Mouse (Mus musculus): Measurements from ENCODE around the gene Mmp14. TPM values are rescaled to one million over a fixed set of nuclear protein-coding genes. Genes with fewer than 3 reads are reported as not detected.

Mmp14 gene
- total RNA-seq, 4 experiments from 2014 or later: 2.8 to 6.3 (median 3.7) TPM

- no peak for DNase-seq (ENCODE audit: low spot score in 2 of 2)
Measured at GRCm38 (mm10) chr14:54413877-54414700, 17.3 kb upstream of the Mmp14 start.

GRCm38 (mm10) chr14:54415241-54416020 is 16.0 kb upstream of the Mmp14 start:
- DNase-seq (ENCODE audit: low spot score in 2 of 2): no peak

GRCm38 (mm10) chr14:54416229-54416775 is 15.1 kb upstream of the Mmp14 start:
- no peak for DNase-seq (ENCODE audit: low spot score in 2 of 2)

GRCm38 (mm10) chr14:54416830-54417229 is 14.6 kb upstream of the Mmp14 start:
- DNase-seq (ENCODE audit: low spot score in 2 of 2): no peak

- no peak for DNase-seq (ENCODE audit: low spot score in 2 of 2)
Measured at GRCm38 (mm10) chr14:54417623-54418081, 13.8 kb upstream of the Mmp14 start, which contains the start of gene Slc7a7. Slc7a7 (minus strand) TSS chr14:54417780.

- no peak for DNase-seq (ENCODE audit: low spot score in 2 of 2)
Measured at GRCm38 (mm10) chr14:54421014-54421413, 10.4 kb upstream of the Mmp14 start.

- DNase-seq (ENCODE audit: low spot score in 2 of 2): no peak
Measured at GRCm38 (mm10) chr14:54423406-54423805, 8.0 kb upstream of the Mmp14 start.

- no peak for DNase-seq (ENCODE audit: low spot score in 2 of 2)
Measured at GRCm38 (mm10) chr14:54424634-54425033, 6.8 kb upstream of the Mmp14 start.

- no peak for DNase-seq (ENCODE audit: low spot score in 2 of 2)
Measured at GRCm38 (mm10) chr14:54425540-54425939, 5.9 kb upstream of the Mmp14 start.

GRCm38 (mm10) chr14:54426003-54426688 is 5.3 kb upstream of the Mmp14 start:
- DNase-seq (ENCODE audit: low spot score in 2 of 2): no peak

GRCm38 (mm10) chr14:54426689-54427398 is 4.6 kb upstream of the Mmp14 start, which contains the start of gene Mrpl52:
Mrpl52 (plus strand) TSS chr14:54426909.
- DNase-seq (ENCODE audit: low spot score in 2 of 2): peak; percentile 84 to 88

GRCm38 (mm10) chr14:54427696-54428095 is 3.7 kb upstream of the Mmp14 start:
- DNase-seq (ENCODE audit: low spot score in 2 of 2): no peak

GRCm38 (mm10) chr14:54428421-54428820 is 3.0 kb upstream of the Mmp14 start:
- no peak for DNase-seq (ENCODE audit: low spot score in 2 of 2)

- no peak for DNase-seq (ENCODE audit: low spot score in 2 of 2)
Measured at GRCm38 (mm10) chr14:54429332-54430093, 1.9 kb upstream of the Mmp14 start.

GRCm38 (mm10) chr14:54430406-54431145 is 836 bp upstream of the Mmp14 start:
- DNase-seq (ENCODE audit: low spot score in 2 of 2): no peak

- DNase-seq (ENCODE audit: low spot score in 2 of 2): no peak
Measured at GRCm38 (mm10) chr14:54432078-54432836, 845 bp downstream of the Mmp14 start.

GRCm38 (mm10) chr14:54432837-54433830 is 1.7 kb downstream of the Mmp14 start:
- no peak for DNase-seq (ENCODE audit: low spot score in 2 of 2)
